Mouse (Mus musculus): ENCODE data around the gene Mrps6.

Gene Mrps6

DNA sequence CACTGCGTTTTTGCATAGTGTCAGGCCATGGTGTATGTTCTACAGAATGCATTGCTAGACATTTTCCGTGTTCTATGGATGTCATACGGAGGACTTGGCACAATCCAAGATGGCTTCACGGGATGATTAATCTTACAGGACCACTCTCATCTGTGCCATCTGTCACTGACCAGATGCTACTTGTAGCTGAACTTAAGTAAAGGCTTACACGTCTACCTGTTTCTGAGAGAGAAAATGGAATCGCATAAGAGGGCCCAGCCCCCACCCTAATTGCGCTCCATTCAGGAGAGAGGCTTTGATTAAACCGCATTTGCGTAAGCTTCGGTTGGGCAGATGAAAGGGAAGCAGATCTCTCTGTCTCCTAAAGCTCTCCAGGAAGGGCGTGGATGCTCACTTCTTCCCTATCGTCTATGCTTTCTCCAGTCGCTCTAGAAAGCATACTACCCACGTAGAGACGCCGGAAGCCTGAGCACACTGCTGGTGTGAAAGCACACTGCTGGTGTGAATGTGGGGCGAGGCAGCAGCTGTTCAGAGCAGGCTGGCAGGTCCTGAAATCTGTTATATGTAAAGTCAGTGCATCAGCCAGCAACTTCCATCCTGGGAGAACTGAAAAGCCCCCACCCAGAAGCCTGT is 62.9 kb downstream of the Mrps6 start:
- DNase-seq (ENCODE audit: low spot score in 2 of 2): no peak

DNA sequence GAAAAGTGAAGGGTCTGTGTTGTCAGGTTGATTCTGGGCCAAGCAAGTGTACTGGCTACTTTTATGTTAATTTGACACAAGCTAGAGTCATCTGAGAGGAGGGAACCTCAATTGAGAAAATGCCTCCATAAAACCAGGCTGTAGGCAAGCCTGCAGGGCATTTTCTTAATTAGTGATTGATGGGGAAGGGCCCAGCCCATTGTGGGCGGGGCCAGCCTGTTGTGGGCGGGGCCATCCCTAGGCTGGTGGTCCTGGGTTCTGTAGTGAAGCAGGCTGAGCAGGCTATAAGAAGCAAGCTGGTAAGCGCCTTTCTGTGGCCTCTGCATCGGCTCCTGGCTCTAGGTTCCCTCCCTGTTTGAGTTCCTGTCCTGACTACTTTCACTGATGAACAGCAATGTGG is 69.2 kb downstream of the Mrps6 start:
- no peak for DNase-seq (ENCODE audit: low spot score in 2 of 2)

DNA sequence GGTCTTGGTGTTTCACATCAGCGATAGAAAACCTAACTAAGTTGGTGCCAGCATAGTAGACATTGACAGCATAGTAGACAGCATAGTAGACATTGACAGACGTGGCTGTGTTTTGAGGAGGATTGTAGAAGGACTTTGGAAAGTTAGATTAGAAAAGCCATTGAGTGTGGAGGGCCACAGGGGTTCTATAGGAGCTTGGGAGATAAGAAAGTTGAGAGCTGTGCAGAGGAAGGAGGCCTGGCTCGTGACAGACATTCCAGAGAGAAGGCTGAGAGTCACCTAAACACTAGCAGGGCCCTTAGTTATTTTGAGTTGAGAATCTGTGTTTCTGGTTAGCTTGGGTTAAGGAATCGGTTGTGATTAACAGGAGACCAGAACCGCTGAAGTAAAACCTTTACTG is 69.6 kb downstream of the Mrps6 start:
- no peak for DNase-seq (ENCODE audit: low spot score in 2 of 2)

DNA sequence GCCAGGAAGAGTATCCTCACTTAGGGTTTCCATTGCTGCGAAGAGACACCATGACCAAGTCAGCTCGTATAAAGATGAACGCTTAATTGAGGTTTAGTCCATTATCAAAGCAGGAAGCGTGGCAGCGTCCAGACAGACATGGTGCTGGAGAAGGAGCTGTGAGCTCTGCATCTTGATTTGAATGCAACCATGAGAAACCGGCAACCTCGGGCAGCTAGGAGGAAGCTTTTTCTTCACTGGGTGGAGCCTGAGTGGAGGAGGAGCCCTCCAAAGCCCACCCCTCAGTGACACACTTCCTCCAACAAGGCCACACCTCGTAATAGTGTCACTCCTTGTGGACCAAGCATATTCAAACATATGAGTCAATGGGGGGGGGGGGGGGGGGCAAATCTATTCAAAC is 71.8 kb downstream of the Mrps6 start:
- no peak for DNase-seq (ENCODE audit: low spot score in 2 of 2)

DNA sequence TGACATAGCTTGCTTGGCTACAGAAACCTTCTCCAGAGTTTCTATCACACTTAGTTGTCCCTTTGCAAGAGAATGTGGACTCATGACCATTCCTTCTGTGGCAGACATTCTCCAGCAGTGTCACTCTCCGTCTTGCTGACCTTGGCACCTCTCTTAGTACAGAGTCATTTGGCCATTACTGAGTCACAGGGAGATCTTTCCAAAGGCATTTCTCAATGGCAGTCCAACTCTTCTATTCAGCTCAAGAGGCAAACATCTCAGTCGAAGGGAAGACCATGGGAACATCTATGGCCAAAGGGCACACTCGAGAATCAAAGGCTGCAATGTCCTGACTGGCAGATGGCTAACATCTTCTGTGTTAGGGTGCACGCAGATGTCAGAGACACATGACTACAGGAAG is 74.4 kb downstream of the Mrps6 start:
- DNase-seq (ENCODE audit: low spot score in 2 of 2): no peak

DNA sequence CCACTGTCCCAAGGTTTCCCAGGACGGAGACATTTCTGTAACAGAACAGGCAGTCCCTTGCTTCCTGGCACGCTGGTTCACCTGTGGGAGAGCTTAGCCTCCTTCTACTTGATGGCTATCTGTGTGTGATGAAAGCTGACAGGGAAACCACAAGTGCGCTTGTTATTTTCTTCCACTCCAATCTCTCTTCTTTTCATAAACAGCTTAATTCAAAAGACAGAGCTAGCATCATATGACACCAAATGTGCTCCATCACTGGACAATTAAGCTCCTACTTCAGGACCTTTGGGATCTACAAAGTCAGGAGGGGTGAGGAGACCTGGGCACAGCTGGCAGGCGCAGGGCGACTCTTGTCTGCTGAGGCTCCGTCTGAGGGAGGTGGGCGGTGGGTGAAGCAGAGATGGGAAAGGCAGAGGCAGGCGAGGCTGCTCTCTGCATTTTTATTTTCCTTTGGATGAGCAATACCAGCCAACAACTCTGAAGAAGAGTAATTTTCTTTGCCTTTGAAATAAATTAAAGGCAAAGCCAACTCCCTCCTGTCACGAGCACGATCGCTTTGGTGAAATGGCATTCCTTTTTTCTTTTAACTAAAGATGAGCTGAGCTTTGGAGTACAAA is 76.2 kb downstream of the Mrps6 start:
- DNase-seq (ENCODE audit: low spot score in 2 of 2): no peak

DNA sequence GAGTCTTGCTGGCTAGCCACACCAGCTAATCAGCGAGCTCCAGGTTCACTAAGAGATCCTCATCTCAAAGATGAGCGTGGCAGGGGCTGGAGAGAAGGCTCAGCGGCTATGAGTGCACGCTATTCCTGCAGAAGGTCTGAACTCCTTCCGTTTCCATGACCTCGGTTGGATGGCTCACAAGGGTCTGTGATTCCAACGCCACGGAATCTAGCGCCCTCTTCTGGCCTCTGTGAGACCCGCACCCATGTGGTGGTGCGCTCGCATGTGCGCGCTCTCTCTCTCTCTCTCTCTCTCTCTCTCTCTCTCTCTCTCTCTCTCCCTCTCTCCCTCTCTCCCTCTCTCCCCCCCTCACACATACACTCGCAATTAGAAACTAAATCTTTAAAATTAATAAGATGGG is 78.2 kb downstream of the Mrps6 start:
- DNase-seq (ENCODE audit: low spot score in 2 of 2): no peak

DNA sequence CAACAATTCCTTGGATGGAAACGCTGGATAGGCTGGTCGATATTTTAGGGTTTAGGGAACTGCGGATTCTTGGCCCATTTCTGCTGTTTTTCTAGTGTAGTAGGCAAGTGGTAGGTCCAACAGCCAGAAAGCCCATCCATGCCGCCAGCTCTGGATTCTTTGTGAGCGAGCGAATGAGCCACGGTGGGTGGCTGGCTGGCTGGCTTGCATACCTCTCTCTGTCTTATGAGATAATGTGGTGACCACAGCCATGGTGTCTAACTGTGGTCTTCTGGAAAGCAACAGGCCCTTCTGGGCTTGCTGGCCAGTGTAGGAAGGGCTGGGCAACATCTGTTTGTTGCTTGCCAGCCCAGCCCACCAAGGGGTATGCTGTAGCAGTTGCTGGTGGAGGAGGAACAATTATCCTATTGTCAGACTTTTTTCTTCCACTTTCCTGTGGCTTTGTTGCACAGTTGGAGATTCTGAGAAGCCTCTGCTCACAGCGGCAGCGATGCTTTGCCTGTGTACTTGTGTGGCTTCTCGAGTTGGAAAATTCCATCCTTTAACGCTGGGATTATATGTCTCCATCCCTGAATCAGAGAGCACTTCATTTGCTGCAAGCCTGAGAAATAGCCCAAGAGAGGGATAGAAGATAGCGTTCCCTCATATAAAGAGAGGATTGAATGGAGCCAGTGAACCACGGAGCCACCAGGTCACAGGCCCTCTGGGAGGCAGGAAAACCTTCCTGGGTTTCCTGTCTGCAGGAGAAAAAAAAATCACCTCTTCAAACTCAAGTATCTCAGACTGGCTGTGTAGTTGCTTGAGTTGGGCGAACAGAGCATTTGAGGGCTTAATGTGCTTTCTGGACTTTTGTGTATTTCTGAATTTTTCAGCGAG is 81.6 kb downstream of the Mrps6 start:
- no peak for DNase-seq (ENCODE audit: low spot score in 2 of 2)

DNA sequence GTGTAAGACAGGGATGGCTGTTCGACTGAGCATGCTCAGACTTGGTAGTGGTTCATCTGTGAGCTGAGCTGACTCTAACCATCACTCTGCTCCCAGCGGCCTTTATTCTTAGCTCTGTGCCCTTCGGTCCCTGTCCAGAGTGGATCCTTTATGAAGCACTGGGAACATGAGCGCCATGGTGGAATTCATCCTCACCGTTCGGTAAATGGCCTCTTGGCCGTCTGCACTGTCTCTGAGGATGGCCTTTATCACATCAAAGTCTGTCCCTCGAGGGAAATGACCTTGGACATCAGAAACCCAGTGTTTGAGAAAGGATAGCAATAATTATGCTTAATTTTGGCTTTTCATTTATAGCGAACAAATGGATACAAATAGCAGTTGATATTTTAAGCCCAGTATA is 82.3 kb downstream of the Mrps6 start:
- no peak for DNase-seq (ENCODE audit: low spot score in 2 of 2)

DNA sequence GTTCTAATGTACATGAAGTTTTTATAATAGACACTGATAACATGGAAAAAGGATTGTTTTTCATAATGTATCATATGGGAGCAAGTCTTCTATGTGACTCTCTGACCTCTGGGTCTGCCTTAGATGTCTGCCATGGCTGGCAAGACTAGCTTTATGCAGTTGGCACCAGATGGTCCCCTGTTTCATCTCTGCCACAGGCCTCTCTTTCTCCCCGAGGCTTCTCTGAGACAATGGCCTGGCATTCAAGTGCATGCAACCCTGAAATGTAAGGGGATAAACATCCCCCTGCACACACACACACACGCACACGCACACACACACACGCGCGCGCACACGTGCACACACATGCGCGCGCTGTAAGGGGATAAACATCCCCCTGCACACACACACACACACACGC is 83.0 kb downstream of the Mrps6 start:
- DNase-seq (ENCODE audit: low spot score in 2 of 2): no peak

DNA sequence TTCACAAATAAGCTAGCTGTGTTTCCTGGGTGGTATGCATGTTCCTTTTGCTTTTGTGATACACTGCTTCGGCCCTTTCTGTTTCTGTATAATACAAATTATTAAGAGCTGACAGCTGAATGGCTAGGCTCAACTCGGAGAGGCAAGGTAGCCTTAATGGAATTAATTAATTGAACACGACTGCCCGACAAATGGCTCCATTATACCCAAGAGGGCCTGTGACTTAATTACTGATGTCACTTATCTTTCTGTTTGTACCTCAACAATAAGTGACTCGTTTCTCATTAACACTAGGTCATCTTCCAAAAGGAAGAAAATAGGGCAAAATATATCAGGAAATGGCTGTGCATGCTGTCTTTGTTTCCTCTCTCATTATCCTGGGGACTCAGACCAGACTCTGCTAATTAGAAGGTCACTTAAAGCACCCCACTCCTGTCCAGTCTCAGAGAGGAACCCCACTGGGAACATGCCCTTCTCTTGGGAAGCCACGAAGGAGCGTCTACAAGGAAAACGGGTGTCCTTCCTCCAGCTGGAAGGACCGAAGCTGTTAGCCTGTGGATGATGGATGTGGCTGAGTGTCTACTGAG is 84.4 kb downstream of the Mrps6 start:
- no peak for DNase-seq (ENCODE audit: low spot score in 2 of 2)

DNA sequence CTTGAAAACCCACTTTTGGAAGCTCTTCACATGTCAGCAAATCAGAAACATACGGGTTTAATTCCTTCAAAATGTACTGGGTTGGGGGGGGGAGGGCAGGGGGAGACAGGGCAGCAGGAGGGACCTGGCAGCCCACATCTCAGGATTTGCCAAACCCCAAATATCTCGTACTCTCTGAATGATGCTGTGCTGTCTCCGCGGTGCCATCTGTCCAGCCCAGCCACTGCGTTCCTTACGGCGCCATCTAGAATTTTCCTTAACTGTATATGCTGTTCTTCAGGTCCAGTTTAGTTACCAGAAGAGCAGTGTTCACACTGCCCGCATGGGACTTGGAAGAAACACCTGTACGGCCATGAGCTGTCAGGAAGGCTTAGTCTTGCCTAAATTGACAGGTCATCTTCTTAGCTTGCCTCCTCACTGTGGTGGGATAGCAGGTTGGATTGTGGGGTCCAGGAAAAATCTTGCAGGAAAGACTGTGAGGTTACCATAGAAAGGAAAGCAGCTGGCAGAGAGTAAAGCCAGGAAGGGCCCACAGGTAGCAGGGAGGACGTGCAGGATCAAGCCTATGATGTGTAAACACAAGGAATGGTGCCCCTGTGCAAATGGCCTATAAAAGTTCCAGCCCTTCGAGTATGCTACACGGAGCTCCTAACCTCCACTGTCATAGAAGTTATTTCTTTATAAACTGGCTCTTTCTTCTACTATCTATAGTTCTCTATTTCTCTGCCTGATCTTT is 89.7 kb downstream of the Mrps6 start:
- DNase-seq (ENCODE audit: low spot score in 2 of 2): no peak

DNA sequence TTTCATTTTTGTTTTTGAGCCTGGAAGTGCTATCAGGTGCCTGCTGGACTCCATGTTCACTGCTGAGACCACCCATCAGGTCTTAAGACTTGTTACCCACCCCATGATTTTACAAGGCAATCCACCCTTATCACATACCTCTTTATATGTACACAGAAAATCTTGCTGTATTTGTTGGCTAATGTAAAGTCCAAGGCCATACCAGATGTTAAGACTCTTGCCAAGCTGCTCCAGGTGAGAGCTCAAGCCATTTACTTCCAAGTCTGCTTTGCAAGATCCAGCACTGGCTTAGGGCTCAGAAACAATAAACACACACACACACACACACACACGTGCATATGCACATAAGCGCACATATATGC is 90.3 kb downstream of the Mrps6 start:
- no peak for DNase-seq (ENCODE audit: low spot score in 2 of 2)

DNA sequence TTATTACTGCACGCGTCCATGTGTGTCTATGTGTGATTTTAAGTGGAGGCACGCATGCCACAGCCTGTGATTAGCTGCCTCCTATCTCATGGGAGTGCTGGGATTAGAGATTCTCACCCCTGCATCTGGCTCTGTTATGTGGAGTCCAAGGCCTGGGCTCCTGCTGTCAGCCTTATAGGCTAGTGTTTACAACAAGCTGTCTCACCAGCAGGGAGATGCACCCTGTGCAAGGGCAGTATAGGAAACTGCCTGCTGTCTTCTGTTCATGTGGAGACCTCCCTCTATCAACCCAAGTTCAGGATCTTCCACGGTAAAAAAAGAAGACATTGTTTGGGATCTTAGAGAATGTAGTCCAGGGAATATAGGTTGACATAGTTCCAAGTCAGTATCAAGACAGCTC is 92.9 kb downstream of the Mrps6 start:
- no peak for DNase-seq (ENCODE audit: low spot score in 2 of 2)

DNA sequence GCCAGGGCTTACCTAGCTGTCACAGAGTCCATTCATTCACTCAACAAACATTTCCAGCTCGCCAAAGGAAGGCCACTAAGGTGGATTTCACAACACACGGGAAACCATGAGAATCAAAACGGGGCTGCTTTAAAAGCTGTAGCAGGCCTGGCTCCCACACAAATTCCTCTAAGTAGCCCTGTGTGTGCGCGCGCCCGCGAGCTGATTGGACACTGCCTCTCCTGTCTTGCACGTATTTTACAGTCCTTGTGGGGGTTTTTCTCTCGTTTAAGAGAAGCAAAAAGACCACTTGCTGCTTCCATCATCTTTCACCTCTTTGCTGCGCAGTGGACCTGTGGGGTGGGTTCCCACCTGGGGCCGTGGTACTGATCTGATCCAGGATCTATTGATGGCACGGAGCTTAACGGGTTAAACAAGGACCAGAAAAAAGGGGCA is 100.0 kb downstream of the Mrps6 start:
- DNase-seq (ENCODE audit: low spot score in 2 of 2): no peak

DNA sequence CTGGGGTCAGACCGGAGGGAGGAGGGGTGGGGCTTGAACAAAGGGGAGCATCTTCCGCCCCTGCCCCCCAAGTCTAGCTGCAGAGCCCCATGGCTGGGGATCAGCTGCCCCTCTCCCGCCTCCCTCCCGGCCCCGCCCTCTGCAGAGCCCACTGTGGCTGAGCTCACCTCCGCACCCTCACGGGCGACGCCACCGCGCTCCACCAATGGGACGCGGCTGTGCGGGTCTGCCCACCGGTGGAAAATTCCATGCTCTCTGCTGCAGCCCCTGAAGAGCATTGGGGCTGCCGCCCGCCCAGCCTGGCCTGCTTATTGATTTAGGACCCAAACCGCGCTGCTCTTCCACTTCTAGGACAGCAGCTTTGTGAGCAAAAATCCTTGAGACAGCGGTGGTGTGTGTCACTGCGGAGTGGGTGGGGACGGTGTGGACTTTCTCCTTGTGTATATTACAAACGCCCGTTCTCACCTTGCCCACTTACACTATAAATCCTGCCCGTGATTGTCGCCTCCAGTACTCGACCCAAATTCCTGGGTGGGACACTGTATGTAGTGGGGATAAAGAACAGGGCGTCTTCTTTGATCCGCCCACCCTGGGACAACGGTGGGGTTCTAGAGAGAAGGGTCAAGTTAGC is 100.5 kb downstream of the Mrps6 start:
- DNase-seq (ENCODE audit: low spot score in 2 of 2): peak in 1 of 2 experiments; percentile 35

DNA sequence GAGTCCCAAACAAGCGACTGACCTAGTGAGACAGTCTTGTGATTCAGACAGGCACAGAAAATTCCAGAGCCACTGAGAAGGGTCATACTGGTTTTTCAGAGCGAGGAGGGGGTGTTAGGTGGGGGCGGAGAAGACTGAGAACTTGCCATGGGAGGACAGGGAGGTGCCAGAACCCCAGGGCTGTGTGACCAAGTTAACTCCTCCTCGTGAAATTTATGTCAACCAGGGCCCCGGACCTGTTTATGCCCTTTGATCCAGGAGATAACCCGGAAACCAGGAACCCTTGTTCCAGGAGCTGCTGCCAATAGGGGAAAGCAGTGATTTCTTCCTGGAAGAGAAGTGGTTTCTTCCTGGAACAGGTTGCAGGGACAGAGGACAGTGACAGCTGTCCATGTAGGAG is 101.0 kb downstream of the Mrps6 start:
- DNase-seq (ENCODE audit: low spot score in 2 of 2): no peak
